Mouse (Mus musculus): ENCODE data around the gene N4bp1. TPM values are rescaled to one million over a fixed set of nuclear protein-coding genes. Genes with fewer than 3 reads are reported as not detected.
A peak's percentile ranks its signal among the peaks of the same experiment; 100 is the strongest.

The N4bp1 gene
- polyA plus RNA-seq, 1 experiment, result 6.7 TPM

- no peak overlapping the region for H3K4me3 ChIP-seq (ENCODE audit: control insufficient read depth, low read depth, low read length)
- H3K4me1 ChIP-seq (ENCODE audit: control insufficient read depth, insufficient read depth, low read length), result no peaks in the 10 kb centered on the region
- no peak overlapping the region for H3K27ac ChIP-seq (ENCODE audit: control insufficient read depth, insufficient read depth, low read depth, low read length)
- H3K36me3 ChIP-seq (ENCODE audit: control insufficient read depth, insufficient read depth, low read length), result no peaks in the 10 kb centered on the region; the same call in 1 of the 2 replicates
- H3K27me3 ChIP-seq (ENCODE audit: control insufficient read depth, insufficient read depth, low read length), result no peaks in the 10 kb centered on the region
- TF ChIP-seq POLR2A (IDR thresholded peaks at IDR 0.05; ENCODE audit: control insufficient read depth, low read depth, low read length) (no peak), CTCF (IDR thresholded peaks at IDR 0.05; ENCODE audit: control insufficient read depth, insufficient read depth, insufficient replicate concordance, low read depth, low read length) (no peak)
These were observed 38.0 kb downstream of the N4bp1 start for GRCm38 (mm10) chr8:86847091-86847490.

DNA sequence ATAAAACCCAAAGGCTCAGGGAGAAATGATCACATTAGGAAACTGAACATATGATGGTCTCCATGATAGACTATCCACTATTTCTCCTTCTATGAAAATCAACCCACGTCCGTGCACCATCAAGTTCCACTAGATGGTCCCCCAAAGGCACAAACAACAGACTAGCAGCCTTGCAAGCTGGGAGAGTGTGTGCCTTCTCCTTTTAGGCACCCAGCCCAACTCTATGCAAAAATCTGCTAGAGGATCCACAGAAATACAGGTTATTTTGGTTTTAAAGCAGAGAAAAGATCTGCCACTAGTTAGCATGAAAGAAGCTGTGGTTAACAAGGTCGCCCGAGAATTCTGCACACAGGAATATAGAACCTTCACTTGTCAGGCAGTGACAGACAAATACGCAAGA is 39.2 kb downstream of the N4bp1 start:
- no peak overlapping the region for H3K27ac ChIP-seq (ENCODE audit: control insufficient read depth, insufficient read depth, low read depth, low read length)
- H3K27me3 ChIP-seq (ENCODE audit: control insufficient read depth, insufficient read depth, low read length), result no peaks in the 10 kb centered on the region
- TF ChIP-seq CTCF (IDR thresholded peaks at IDR 0.05; ENCODE audit: control insufficient read depth, insufficient read depth, insufficient replicate concordance, low read depth, low read length) (no peak), POLR2A (IDR thresholded peaks at IDR 0.05; ENCODE audit: control insufficient read depth, low read depth, low read length) (no peak)
- no peaks in the 10 kb centered on the region; the same call in 1 of the 2 replicates for H3K36me3 ChIP-seq (ENCODE audit: control insufficient read depth, insufficient read depth, low read length)
- H3K4me3 ChIP-seq (ENCODE audit: control insufficient read depth, low read depth, low read length), result no peak overlapping the region
- H3K4me1 ChIP-seq (ENCODE audit: control insufficient read depth, insufficient read depth, low read length), result peaks cover 2% of the 10 kb centered on the region; the same call in 1 of the 2 replicates

DNA sequence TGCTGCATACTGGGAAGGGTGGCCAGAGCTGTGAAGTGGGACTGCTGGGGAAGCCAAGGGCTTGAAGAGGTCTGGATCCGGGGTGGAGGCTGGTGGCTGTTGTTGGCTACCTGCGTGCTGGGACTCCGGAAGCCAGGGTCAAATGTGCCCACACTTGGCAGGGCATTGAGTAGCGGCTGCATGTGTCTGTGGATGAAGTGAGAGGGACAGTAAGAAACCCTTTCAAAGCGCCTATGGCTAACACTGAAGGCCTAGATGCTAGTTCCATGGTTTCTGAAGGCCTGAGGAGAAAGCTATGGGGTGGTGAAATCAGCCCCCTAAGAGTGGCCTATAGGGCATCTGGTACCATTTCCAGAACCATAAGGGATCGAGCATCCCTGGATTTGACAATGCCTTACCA is 40.2 kb downstream of the N4bp1 start:
- Histone ChIP-seq H3K4me3 (ENCODE audit: control insufficient read depth, low read depth, low read length) (no peak overlapping the region; the same call in 1 of the 2 replicates), H3K4me1 (ENCODE audit: control insufficient read depth, insufficient read depth, low read length) (peaks cover 7% of the 10 kb centered on the region), H3K36me3 (ENCODE audit: control insufficient read depth, insufficient read depth, low read length) (no peaks in the 10 kb centered on the region; the same call in 1 of the 2 replicates), H3K27me3 (ENCODE audit: control insufficient read depth, insufficient read depth, low read length) (no peaks in the 10 kb centered on the region), H3K27ac (ENCODE audit: control insufficient read depth, insufficient read depth, low read depth, low read length) (no peak overlapping the region)
- no peak for TF ChIP-seq CTCF (IDR thresholded peaks at IDR 0.05; ENCODE audit: control insufficient read depth, insufficient read depth, insufficient replicate concordance, low read depth, low read length)
- no peak for TF ChIP-seq POLR2A (IDR thresholded peaks at IDR 0.05; ENCODE audit: control insufficient read depth, low read depth, low read length)

DNA sequence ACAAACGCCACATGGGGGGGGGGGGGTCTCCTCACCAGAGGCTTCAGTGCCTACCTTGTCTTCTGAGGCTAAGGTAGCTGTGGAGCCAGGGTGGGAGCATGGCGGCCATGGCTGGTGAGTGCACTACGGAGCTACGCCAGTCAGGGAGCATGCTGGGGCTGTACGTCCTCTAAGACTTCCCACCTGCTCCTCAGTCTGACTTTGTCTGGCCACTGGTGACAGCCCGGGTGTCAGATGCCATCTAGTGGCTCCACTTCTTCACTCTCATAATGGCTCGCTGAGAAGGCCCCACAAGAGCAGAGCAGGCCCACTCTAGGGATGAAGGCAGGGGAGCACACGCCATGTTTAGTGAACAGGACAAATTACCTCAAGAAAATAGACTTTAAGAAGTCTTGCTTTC is 41.2 kb downstream of the N4bp1 start:
- Histone ChIP-seq H3K27me3 (ENCODE audit: control insufficient read depth, insufficient read depth, low read length) (no peaks in the 10 kb centered on the region), H3K27ac (ENCODE audit: control insufficient read depth, insufficient read depth, low read depth, low read length) (no peak overlapping the region), H3K36me3 (ENCODE audit: control insufficient read depth, insufficient read depth, low read length) (no peaks in the 10 kb centered on the region; the same call in 1 of the 2 replicates), H3K4me1 (ENCODE audit: control insufficient read depth, insufficient read depth, low read length) (peaks cover 7% of the 10 kb centered on the region), H3K4me3 (ENCODE audit: control insufficient read depth, low read depth, low read length) (no peak overlapping the region)
- TF ChIP-seq POLR2A (IDR thresholded peaks at IDR 0.05; ENCODE audit: control insufficient read depth, low read depth, low read length) (no peak), CTCF (IDR thresholded peaks at IDR 0.05; ENCODE audit: control insufficient read depth, insufficient read depth, insufficient replicate concordance, low read depth, low read length) (peak; percentile 21; the same call in 1 of the 2 replicates)

DNA sequence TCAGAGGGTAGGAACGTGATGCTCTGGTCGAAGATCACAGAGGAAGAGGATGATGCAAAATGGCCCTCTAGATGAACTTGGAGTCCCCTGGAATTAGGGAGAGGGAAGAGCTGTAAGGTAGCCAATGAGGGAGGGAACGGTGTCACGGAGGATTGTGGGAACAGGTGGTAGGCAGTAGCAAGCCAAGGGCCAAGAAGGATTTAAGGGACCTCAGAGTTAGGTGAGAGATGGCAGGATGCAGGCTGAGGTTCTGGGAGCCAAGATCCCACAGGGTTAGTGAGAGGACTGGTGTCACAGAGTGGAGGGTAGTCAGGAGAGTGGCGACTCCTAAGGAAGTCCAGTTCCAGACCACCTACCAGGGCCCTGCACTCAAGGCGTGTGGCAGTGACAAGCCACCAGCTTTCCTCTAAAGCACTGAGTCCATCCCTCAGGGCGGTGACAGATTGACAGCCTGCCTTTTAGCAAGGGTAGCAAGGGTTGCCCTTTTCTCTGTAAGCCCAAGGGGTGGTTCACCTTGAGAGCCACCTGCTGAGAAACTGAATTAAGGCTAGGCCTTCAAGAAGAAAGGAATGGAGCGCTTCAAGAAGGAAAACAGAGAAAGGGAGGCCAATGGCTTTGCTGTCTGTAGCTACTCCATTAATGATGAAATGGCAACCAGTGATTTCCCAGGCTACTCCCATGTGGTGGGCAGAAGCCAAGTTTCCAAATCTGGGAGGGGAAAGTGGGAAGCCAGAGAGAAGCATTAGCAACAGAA is 43.3 kb downstream of the N4bp1 start:
- TF ChIP-seq POLR2A (IDR thresholded peaks at IDR 0.05; ENCODE audit: control insufficient read depth, low read depth, low read length) (no peak), CTCF (IDR thresholded peaks at IDR 0.05; ENCODE audit: control insufficient read depth, insufficient read depth, insufficient replicate concordance, low read depth, low read length) (no peak)
- Histone ChIP-seq H3K27me3 (ENCODE audit: control insufficient read depth, insufficient read depth, low read length) (no peaks in the 10 kb centered on the region), H3K27ac (ENCODE audit: control insufficient read depth, insufficient read depth, low read depth, low read length) (no peak overlapping the region), H3K4me3 (ENCODE audit: control insufficient read depth, low read depth, low read length) (no peak overlapping the region), H3K4me1 (ENCODE audit: control insufficient read depth, insufficient read depth, low read length) (peaks cover 7% of the 10 kb centered on the region), H3K36me3 (ENCODE audit: control insufficient read depth, insufficient read depth, low read length) (no peaks in the 10 kb centered on the region; the same call in 1 of the 2 replicates)

- no peaks in the 10 kb centered on the region; the same call in 1 of the 2 replicates for H3K36me3 ChIP-seq (ENCODE audit: control insufficient read depth, insufficient read depth, low read length)
These were observed 44.9 kb downstream of the N4bp1 start for GRCm38 (mm10) chr8:86840120-86840693.

GRCm38 (mm10) chr8:86838707-86839438 is 46.2 kb downstream of the N4bp1 start:
- Histone ChIP-seq H3K36me3 (ENCODE audit: control insufficient read depth, insufficient read depth, low read length) (no peaks in the 10 kb centered on the region; the same call in 1 of the 2 replicates), H3K4me1 (ENCODE audit: control insufficient read depth, insufficient read depth, low read length) (peaks cover 7% of the 10 kb centered on the region), H3K4me3 (ENCODE audit: control insufficient read depth, low read depth, low read length) (no peak overlapping the region), H3K27ac (ENCODE audit: control insufficient read depth, insufficient read depth, low read depth, low read length) (no peak overlapping the region), H3K27me3 (ENCODE audit: control insufficient read depth, insufficient read depth, low read length) (no peaks in the 10 kb centered on the region)
- no peak for TF ChIP-seq CTCF (IDR thresholded peaks at IDR 0.05; ENCODE audit: control insufficient read depth, insufficient read depth, insufficient replicate concordance, low read depth, low read length)
- no peak for TF ChIP-seq POLR2A (IDR thresholded peaks at IDR 0.05; ENCODE audit: control insufficient read depth, low read depth, low read length)

More at GRCm38 (mm10) chr8:86840120-86840693, 44.9 kb downstream of the N4bp1 start:
- no peak overlapping the region for H3K4me3 ChIP-seq (ENCODE audit: control insufficient read depth, low read depth, low read length)
- H3K27ac ChIP-seq (ENCODE audit: control insufficient read depth, insufficient read depth, low read depth, low read length), result no peak overlapping the region
- H3K27me3 ChIP-seq (ENCODE audit: control insufficient read depth, insufficient read depth, low read length), result no peaks in the 10 kb centered on the region
- H3K4me1 ChIP-seq (ENCODE audit: control insufficient read depth, insufficient read depth, low read length), result peaks cover 7% of the 10 kb centered on the region
- no peak for TF ChIP-seq CTCF (IDR thresholded peaks at IDR 0.05; ENCODE audit: control insufficient read depth, insufficient read depth, insufficient replicate concordance, low read depth, low read length)
- TF ChIP-seq POLR2A (IDR thresholded peaks at IDR 0.05; ENCODE audit: control insufficient read depth, low read depth, low read length), result no peak
